Mouse (Mus musculus) liver, embryonic 13.5 days (tissue): ENCODE results near the gene Ginm1. TPM values are rescaled to one million over a fixed set of nuclear protein-coding genes. Genes with fewer than 3 reads are reported as not detected.
A peak's percentile ranks its signal among the peaks of the same experiment; 100 is the strongest.

ENCODE experiments used
- microRNA-seq: library from miRNA; unstranded; fragments of <30 nt; microRNA quantifications from one replicate; pipeline ENCODE4, GENCODE M21; 2016
- polyA plus RNA-seq: library from polyadenylated mRNA; unstranded; fragments of >200 nt; fragmentation: Nextera tagmentation; extraction: Ambion mirVana; gene quantifications from 2 replicates; pipeline ENCODE4 v1.2.1, GENCODE M21; 2015

Ginm1 gene
- polyA plus RNA-seq, 1 experiment from 2014 or later = 31.7 TPM

Small RNA genes within 50 kb of the gene (microRNA-seq; reads per million reads assigned to microRNA genes)
- gene Mir5104 = 4.1 reads per million, percentile 9 among the genes with 10 or more reads in this experiment

Other genes with a start within 250 kb of the Ginm1 start
- gene Lrp11, start 203.0 kb downstream of the Ginm1 start, polyA plus RNA-seq = 0.48 and 0.52 TPM in 2 replicates
- gene Nup43, start 125.3 kb downstream of the Ginm1 start, polyA plus RNA-seq = 39.0 and 44.7 TPM in 2 replicates
- gene Pcmt1, start 111.7 kb downstream of the Ginm1 start, polyA plus RNA-seq = 112 and 121 TPM in 2 replicates
- 2.2 and 2.6 TPM in 2 replicates for gene Lats1, start 111.6 kb downstream of the Ginm1 start, polyA plus RNA-seq
- 33.9 and 43.6 TPM in 2 replicates for gene Katna1, start 66.8 kb downstream of the Ginm1 start, polyA plus RNA-seq
- gene Ppil4, start 67 bp upstream of the Ginm1 start, polyA plus RNA-seq = 26.0 and 29.8 TPM in 2 replicates
- gene Zc3h12d, start 39.6 kb upstream of the Ginm1 start, polyA plus RNA-seq = 0.22 and 0.23 TPM in 2 replicates
- 9.2 TPM in 2 replicates for gene Tab2, start 163.4 kb upstream of the Ginm1 start, polyA plus RNA-seq